Mouse (Mus musculus) thymus, postnatal 4 days (tissue): ENCODE results near the gene Zmiz1.

ENCODE experiments used
- DNase-seq: peaks from one replicate; pipeline ENCODE4 v3.0.0; 2021

Gene Zmiz1

DNA sequence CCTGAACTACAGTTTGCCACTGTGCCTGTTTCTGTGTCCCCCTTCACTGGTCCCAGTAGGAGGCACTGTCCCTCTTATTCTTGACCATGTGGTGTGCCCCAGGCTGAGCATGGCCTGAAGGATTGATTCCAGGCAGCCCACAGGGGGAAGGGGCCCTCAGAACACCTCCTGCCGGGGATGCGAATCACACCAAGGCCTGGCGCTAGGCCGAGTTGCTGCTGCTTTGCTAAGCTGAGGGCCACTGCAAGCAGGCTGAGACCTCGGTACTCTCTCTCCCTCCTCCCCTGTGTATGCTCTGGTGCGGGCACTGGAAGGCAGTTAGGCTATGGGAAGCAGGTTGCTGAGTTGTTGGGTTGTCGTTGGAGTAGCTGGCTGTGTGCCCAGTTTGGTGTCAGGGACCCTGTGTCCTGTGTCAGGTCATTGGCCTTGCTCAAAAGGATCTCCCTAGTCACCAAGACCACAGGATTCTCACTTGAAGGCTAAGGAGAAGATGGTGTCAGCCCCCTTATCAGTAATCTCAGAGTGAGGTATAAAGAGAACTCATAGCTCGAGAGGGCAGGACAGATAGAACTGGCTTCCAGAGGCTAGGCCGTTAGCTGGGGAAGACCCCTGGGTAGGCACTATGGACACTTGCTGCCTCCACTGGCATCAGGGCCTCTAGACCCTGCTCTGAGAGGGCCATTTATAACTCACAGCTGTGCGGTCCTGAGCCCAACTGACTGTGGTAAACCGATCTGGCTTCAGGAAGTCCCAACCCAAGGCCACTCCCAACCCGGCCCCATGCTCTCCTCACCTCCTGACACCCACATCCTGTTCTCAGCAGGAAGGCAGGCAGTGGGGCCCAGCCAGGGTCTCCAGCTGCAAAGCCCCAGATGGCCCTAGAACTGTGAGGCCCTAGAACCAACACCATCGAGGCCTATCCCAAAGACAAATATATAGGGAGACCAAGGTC is 57.9 kb downstream of the Zmiz1 start:
- peak; percentile 87 for DNase-seq

DNA sequence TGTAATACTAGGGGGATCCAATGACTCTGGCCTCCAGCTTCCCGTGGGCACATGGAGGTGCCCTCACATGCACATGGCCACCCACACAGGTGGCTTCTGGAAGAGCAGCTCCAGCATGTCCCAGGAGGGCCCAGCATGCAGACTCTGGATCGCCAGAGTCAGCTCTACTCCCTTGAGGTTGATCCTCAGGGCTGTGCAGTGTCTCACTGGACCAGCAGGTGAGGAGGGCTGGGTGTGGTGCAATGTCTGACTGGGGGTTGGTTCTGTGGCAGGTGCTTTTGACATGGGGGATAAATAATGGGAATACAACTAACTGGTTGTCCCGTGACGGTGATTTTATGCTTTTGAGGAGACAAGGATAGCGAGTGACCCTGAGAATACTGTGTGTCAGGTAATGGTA is 59.7 kb downstream of the Zmiz1 start:
- DNase-seq, result peak; percentile 48

DNA sequence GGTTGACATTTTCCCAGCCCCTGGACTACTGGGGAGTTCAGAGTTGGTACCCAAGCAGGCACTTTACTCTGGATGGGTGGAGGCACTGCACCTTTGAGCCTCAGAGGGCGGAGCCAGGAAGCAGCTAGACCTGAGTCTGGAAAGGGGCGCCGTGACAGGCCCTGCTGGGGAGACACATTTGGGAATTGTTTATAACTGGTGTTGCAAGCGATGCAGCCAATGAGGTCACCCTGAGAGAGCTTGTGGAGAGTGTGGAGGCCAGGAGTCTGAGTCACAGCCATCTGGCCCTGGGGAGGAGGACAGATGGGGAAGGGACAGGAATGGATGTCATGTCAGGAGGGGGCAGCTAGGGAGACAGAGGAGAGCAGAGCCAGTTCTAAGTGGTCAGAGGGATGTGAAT is 60.7 kb downstream of the Zmiz1 start:
- peak; percentile 77 for DNase-seq

DNA sequence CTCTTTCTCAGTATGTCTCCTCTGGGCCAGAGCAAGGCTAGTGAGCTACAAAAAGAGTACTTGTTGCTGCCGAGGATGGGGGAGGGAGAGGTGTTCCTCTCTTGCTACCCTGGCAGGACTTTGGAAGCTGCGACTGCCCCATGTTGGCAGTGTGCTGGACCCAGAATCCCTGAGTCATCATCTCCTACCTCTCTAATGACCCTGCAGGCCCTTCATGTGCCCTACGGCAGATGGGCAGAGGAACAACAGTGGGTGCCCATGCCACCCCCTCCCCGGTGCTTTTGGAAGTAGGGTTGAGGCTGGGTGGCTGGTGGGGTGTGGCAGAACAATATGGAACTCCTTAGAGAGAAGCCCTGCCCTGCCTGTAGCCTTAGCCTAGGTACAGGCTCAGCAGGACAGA is 61.6 kb downstream of the Zmiz1 start:
- DNase-seq, result no peak

DNA sequence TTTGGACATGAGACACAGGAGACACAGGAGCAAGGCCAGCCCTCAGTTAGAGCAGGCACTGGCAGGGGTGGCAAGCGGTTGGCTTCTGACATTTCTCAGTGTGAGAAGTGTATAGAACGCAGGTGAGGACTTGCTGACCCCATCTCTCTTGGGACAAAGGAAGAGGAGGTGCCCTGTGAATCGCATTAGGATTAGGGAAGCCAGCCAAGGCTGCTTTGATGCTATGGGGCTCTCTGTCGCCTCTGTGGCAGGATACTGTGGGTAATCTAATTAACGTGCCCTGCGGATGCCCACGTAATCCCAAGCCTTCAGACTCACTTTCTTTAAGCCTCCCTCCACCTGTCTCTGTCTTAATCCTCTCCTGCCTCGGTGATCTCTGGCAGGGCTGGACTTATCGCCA is 62.0 kb downstream of the Zmiz1 start:
- no peak for DNase-seq

DNA sequence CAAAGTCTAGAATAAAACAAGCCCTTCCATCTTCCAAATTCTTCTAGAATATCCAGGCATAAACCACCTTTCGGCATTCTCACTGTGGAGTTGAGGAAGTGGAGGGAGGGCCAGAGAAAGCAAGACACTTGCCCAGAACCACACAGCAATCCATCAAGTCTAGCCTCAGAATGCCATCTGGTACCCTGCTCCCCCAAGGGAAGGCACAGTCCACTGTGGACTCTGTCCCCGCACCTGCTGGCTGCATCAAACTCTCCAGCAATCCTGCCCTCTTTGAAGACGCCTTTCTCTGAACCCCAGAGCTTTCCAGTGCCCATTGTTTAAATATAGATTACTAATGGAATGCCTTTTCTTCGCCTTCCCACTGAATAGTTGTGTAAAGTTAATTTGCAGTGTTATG is 62.5 kb downstream of the Zmiz1 start:
- DNase-seq, result no peak

DNA sequence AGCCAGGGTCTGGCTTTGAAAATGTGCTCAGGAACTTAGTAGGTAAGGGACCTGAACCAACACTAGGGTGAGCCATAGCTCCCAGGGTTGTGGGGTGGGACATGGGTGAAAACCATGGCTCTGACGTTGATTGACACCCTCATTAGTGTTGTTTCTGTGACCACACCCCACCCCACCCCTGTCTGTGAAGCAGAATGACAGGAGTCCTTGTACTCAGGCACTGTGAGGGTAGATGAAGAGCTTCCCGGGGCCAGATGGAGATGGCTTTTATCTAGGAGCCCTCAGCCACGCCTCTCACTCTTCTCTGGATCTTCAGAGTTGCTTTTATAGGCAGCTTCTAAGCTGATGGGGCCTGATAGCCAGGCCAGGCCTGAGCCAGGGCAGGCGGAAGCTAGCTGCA is 63.4 kb downstream of the Zmiz1 start:
- DNase-seq, result peak; percentile 48

DNA sequence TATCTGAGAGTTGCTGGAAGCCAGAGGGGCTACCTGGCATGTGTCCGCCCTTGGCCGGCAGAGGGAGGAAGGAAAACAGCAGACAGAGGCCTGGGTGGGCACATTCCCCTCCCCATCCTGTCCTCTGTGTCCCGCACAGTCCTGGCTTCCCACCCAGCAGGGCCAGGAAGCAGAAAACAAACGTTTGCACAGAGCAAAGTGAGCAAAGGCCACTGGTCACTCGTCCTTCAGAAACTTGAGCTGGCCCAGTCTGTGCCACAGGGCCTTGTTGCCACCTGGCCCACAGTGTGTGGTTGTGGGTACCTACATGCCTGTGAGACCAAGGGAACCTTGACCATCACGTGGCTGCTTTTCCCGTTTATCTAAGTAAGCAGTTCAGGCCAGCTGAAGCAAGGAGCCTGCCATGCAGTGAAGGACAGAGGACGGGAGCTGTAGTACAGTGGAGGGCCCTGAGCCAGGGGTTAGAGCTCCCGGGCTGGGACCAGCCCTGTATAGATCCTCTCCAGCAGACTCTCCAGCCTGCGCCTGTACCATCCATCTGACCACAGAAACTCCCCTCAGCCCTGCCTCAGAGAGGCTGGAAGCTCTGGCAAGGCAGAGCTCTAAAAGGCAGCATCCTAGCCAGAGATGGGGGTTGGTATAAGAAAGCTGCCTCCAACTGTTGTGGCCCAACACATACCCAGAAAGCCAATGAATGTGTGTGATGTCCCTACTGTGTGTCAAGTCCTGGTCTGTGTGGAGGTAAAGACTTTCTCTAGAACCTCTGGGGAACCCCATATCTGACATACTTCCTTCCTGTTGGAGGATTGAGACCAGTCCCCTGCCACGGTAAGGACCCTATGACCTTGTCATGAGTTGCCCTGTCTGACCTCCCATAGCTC is 64.5 kb downstream of the Zmiz1 start:
- no peak for DNase-seq

DNA sequence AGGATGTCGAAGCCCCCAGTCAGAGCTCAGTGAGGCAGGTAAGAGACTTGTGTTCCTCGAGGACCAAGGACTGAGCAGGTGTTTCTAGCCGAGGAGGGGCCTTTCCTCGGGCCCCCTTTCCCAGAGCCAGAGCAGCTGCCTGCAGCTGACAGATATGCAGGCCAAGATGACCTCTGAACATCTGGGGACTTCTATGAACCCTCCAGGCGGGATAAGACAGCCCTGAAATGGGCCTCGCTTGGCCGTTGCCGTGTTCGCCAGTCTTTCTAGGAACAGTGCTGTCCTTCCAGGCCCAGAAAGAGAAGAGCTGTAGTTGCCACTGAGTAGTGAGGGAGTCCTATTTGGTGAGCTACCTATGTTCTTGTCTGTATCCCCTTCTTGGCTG is 65.1 kb downstream of the Zmiz1 start:
- DNase-seq, result no peak

DNA sequence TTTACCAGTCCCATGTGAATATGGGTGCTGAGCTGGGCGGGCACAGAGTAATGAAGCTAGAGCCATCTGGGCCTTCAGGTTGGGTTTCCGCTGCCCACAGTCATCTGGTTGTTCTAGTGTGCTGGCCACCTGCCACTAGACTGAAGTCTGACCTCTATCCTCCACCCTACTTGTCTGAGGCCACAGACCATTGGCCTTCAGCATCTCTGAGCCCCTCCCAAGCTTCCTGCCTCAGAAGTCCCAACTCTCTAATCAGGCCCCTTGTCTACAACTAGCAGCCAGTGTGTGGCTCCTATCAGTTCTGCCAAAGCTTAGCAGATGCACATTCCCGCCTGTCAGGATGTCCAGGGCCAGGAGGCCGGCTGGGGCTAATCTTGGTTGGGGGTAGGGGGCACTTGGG is 65.9 kb downstream of the Zmiz1 start:
- DNase-seq, result no peak

DNA sequence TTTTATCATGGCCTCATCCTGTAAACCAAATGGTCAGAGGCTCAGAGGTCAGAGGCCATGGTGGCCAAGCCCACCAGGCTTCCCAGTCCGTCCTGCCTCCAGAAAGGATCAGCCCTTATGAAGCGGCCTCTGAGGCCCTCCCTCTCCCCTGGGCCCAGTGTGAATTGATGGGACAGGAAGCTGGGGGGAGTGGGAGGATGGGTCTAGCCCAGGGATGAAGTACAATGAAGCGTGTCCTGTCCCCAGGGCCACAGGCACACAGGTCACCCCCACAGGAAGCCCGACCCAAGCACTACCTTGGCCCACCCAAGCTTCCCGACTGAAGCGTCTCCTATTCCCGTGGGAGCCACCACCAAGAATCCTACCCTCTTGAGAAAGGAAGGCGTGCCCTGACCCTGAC is 66.7 kb downstream of the Zmiz1 start:
- no peak for DNase-seq

DNA sequence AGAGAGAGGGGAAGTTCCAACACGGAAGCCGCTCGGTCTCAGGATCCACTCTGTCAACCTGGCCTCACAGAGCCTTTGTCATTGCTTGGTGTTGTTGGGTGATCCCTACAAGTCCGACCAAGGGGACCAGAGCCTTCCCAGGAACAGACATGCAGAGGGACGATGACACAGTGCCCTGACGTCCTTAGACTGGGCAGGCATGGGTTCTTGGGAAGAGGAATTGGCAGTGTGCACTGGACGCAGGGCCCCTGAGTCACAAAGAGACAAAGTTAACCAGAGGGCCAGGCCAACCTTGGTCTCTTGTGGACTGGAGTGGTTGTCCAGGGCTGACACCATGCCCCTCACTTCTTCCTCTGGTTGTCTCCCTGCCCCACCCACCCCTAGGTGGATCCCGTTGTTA is 67.9 kb downstream of the Zmiz1 start:
- no peak for DNase-seq

DNA sequence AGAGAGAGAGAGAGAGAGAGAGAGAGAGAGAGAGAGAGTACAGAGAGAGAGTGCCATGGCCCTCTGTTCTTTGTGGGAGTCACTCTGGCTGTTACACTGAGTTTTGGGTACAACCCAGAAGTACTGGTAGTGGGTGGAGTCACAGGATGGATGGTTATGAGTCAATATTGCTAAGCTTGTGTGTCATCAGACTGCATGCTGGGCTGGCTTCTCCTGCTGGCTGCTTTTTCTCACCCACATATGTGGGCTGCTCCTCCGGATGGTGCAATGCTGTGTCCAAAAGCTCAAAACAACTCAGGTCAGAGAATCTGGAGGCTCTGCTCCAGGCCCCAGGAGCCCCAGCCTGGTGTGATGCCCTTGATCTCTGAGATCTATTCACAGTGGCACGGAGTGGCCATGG is 68.3 kb downstream of the Zmiz1 start:
- DNase-seq, result no peak

DNA sequence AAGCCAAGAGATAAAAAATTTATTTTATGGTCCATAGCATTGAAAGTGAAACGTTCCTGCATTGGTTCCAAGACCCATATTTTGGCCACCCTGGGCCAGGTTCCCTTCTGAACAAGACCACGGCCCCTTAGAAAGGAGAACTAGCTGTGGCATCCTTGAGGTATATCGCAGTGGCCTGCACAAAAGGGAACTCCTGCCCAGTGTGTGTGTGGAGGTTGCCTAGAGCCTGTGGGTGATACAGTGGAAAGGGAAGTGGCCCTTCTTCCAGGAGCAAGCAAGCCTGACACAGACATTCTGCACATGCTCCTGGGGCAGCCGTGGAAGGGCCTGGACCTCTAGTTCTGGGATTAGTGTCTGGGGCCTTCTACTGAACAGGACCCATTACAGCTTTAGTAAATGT is 71.4 kb downstream of the Zmiz1 start:
- no peak for DNase-seq

DNA sequence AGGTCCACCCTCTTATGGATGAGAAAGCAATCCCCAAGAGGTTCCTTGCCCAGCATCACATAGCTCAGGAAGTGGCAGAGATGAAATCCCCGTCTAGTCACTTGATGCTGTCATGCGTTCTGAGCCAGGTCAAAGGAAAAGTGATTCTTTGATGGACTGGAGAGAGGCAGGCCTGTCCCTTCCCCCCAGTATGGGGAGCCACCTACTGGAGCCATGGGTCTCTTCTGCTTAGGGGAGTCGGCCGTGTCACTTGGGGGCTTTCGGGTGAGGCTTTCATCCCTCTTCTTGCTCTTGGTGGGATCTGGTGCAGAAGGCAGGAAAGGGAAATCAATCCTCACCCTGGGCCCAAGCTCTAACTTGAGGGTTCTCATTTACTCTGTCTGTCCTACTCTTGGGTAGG is 71.8 kb downstream of the Zmiz1 start:
- no peak for DNase-seq

DNA sequence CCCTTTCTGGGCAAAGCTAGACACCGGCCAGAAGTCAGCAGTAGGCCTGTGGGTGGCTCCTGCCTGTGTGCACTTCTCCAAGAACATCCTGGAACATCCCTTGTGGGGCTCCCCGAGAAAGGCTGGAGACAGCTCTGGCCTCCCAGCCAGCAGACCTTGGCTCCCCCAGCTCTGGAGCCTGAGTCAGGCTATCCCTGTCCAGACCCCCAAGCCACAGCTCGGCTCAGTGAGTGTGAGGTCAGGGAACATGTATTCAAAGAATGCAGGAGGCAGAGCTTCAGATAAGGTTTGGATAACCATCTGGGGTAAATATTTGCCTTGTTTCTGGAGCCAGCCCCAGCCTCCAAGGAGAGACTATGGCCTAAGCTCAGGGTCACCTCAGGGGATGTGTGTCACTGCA is 74.0 kb downstream of the Zmiz1 start:
- DNase-seq, result no peak

DNA sequence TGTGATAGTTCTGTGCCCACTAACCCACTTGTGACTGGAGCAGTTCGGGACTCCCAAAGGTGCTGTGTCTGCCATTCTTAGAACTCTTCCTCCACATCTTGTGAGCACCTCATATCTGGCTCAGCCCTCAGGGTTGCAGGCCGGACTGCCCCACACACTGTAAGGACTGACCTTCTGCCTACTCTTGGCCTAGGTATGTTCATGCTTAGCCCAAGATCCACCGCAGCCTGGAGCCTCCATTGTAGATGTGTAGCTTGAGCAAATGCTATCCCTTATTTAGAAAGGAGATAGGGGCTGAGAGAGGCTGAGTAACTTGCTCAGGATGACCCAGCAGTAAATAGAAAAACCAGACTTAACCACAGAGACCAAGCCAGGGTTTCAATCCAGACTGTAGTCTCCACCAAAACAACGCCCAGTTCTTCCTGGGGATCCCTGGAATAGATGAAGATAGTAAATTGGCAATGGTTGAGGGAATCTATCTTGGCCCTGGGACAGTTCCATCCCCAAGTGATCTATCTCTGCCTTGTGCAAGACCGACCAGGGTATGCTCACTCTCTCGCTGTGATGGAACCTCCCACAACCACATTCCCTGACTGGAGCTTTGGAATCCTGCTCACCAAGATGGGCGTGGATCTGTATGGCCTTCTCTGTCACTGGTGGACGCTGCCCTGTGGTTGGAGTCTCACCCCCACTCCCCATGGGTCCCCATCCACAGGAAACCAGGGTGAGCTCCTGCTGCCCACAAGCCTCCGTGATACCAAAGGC is 74.8 kb downstream of the Zmiz1 start:
- no peak for DNase-seq

DNA sequence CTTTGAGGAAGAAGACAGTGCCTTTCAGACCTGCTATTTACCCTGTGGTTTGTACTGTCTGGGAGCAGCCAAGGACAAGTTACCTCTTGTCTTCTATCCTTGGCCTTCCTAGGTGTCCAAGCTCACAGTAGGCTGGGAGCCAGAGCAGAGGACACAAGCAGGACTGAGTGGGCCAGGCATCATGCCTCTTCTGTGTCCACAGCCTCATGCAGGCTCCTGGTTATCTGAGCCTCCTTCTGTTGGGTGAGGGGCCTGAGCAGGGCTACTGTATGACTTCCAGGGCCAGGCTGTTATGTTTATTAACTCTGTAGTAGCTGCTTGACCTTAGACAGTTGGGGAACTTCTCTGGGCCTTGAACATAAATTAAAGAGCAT is 75.4 kb downstream of the Zmiz1 start:
- no peak for DNase-seq

DNA sequence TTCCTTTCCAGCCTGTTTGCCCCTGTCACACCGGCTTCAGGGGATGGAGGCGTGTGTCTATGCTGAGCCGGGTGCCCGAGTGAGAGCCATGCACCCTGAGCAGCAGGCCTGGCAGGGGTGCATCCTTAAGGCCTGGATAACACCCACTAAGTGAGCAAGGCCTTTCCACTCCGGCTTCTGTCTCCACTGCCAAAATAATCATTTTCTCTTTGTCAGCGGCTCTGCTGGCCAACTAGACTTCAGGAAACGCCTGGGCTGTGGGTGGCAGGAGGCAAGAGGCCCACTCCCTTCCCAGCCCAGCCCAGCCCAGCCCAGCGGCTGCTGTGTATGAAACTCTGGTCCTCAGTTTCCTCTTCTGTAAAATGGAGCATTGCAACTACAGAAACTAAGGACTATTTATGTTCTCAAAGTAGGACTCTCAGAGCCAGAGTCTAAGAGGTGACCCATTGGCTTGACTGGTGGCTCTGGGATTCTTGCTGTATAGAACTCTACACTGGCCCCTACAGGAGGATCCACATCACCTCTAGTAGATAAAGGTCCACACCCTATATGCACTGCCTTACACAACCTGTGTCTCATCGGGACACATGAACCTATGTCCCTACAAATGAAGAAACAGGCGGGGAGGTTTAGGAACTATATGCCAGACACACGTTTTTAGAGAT is 76.1 kb downstream of the Zmiz1 start:
- DNase-seq, result no peak

DNA sequence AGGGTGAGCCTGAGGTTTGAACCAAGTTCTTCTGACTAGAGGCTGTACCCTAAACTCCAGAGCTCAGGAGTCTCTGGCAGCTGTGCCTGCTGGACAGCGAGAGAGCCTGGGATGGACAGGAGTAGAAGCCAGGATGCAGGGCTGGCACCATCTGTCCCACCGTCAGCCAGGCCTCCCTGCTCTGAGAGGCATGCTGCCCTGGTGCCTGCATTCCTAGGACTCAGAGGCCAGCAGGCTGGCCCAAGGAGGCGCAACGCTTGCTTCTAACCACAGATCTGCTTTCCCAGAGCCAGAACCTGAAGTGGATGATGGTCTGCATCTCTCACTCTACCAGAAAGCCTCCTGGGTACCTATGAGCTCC is 76.6 kb downstream of the Zmiz1 start:
- no peak for DNase-seq

DNA sequence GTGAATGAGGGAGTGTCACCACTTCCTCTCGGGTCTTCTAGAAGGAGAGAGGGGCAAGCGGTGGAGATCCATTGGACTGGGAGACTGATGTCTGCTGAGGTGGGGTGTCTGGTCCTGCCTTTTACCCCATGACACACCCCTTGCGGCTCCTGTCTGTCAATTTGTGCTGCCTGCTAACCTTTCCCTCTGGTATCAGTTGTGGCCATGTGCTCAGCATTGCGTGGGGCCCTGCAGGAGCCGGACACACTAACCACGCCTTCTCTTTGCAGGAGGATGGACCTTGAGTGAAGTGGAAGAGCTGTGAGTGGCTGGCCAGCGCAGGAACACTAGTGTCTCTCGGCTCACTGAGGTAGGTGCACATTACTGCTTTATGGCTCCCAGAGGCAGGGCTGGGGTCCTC is 77.5 kb downstream of the Zmiz1 start:
- no peak for DNase-seq

DNA sequence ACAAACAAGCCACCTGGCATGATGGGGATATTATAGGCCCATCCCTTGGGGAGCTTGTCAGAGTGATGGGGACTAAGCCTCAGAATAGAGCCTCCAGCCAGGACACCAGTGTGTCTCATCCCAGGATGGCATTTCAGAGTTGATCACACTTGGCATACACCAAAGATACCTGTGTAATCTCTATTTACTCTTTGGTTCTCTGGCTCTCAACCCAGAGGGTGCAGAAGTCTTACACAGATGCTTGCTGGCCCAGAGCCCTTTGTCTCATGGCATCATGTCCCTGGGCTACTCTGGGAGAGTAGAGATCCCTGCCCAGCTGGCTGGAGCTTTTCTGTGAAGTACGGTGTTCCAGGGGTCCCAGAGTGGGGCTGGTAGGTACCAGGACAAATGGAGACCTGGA is 78.4 kb downstream of the Zmiz1 start:
- DNase-seq, result no peak

DNA sequence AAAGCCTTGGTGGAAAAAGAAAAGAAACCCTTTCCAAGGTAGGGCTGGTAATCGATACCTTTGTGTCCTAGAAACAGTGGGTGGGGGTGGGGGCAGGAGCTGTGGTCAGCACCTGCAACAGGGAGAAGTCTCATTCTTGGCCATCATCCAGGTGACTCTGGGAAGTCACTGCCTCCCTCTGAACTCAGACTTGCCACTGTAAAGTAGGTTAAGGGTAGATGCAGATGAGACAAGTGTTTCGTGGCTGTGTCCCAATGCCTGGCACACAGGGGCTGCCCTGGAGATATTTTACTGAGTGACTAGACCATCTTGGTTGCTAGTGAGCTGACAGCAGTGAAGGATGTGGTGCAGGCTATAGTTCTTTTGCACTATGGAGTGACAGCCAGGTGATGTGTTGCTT is 79.5 kb downstream of the Zmiz1 start:
- DNase-seq, result no peak
